Mouse (Mus musculus): ENCODE data around the gene A730015C16Rik. TPM values are rescaled to one million over a fixed set of nuclear protein-coding genes. Genes with fewer than 3 reads are reported as not detected.
A peak's percentile ranks its signal among the peaks of the same experiment; 100 is the strongest.

A730015C16Rik gene
- polyA plus RNA-seq, 1 experiment from 2014 or later = 1.1 TPM

- Histone ChIP-seq H3K4me1 (ENCODE audit: control insufficient read depth, insufficient read depth, low read length) (no peaks in the 10 kb centered on the region), H3K4me3 (ENCODE audit: low read depth, low read length) (no peak overlapping the region), H3K27ac (ENCODE audit: low read depth, low read length) (no peak overlapping the region), H3K9ac (ENCODE audit: low read length) (no peak overlapping the region), H3K27me3 (ENCODE audit: control insufficient read depth, insufficient read depth, low read length) (no peaks in the 10 kb centered on the region), H3K4me2 (ENCODE audit: low read depth) (no peak overlapping the region), H3K36me3 (ENCODE audit: control insufficient read depth, insufficient read depth, low read length) (peaks cover 4% of the 10 kb centered on the region), H3K9me3 (ENCODE audit: control insufficient read depth, low read length) (no peaks in the 10 kb centered on the region)
- ATAC-seq (ENCODE audit: insufficient read depth, low FRiP score, low TSS enrichment) (no peak), DNase-seq (ENCODE audit: low spot score) (no peak)
- 66% methylated on average over 4 of the region's 4 CpGs for WGBS
These were observed 37.3 kb downstream of the A730015C16Rik start for GRCm38 (mm10) chr4:108811142-108811541.

DNA sequence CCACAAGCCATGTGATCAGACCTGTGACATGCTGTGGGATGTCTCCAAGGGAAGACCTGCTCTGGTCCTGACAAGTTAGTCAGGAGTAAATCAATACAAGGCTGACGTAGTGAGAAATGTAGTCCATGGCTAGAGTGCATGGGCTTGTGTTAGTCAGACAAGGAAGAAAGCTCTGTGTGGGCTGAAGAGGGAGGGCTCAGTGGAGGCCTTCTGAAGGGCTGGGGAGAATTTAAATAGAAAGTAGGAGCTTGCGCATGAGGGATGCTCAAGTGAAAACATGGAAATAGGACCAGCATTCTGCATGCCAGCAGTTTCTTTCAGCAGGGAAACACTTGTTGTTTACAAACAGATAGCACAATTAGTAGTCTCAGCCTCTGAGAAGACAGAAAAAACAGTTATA lies 44.9 kb downstream of the A730015C16Rik start:
- no peak overlapping the region for H3K9ac ChIP-seq (ENCODE audit: low read length)
- H3K27ac ChIP-seq (ENCODE audit: low read depth, low read length) = no peak overlapping the region
- H3K4me2 ChIP-seq (ENCODE audit: low read depth) = no peak overlapping the region
- no peaks in the 10 kb centered on the region for H3K9me3 ChIP-seq (ENCODE audit: control insufficient read depth, low read length)
- H3K4me3 ChIP-seq (ENCODE audit: low read depth, low read length) = no peak overlapping the region
- no peaks in the 10 kb centered on the region for H3K36me3 ChIP-seq (ENCODE audit: control insufficient read depth, insufficient read depth, low read length)
- WGBS = 81% methylated on average over 2 of the region's 2 CpGs
- no peaks in the 10 kb centered on the region for H3K27me3 ChIP-seq (ENCODE audit: control insufficient read depth, insufficient read depth, low read length)
- DNase-seq (ENCODE audit: low spot score) (no peak), ATAC-seq (ENCODE audit: insufficient read depth, low FRiP score, low TSS enrichment) (no peak)
- H3K4me1 ChIP-seq (ENCODE audit: control insufficient read depth, insufficient read depth, low read length) = no peaks in the 10 kb centered on the region

DNA sequence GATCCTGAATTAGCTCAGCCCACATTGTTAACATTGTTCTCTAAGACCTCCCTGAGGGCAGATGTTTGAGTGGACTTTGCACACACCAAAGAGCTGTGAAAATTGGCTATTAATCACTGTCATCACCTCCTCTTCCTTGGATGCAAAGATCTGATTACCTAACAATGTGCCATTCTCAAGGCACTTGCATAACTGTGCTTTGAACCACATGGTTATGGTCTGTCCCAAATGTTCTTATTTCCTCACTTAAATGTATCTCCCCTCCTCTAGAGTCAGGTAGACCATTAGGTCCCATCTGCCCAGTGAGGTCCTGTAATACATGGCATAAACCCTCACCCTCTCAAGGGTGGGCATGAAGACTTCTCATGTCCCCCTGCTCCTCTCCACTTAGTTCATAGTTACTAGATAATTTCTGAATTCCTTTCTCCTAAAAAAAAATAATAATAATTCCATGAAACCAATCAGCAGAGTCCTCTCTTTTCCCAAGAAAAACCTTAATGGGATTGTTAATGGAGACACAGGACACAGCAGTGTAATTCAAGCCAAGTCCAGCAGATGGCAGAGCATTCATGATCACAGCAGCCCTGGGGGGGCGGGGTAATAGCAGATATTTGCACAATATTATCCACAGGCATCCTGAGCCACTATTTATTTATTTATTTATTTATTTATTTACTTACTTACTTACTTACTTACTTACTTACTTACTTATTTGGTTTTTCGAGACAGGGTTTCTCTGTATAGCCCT lies 50.2 kb downstream of the A730015C16Rik start:
- Histone ChIP-seq H3K27ac (ENCODE audit: low read depth, low read length) (no peak overlapping the region), H3K4me1 (ENCODE audit: control insufficient read depth, insufficient read depth, low read length) (0 out of 2 replicates have a peak, but pooled peaks cover 2% of the 10 kb centered on the region), H3K27me3 (ENCODE audit: control insufficient read depth, insufficient read depth, low read length) (no peaks in the 10 kb centered on the region), H3K36me3 (ENCODE audit: control insufficient read depth, insufficient read depth, low read length) (no peaks in the 10 kb centered on the region), H3K9ac (ENCODE audit: low read length) (no peak overlapping the region), H3K4me3 (ENCODE audit: low read depth, low read length) (no peak overlapping the region), H3K4me2 (ENCODE audit: low read depth) (no peak overlapping the region), H3K9me3 (ENCODE audit: control insufficient read depth, low read length) (no peaks in the 10 kb centered on the region)
- 48% methylated on average over 2 of the region's 2 CpGs for WGBS
- DNase-seq (ENCODE audit: low spot score) = peak; percentile 67
- peak; percentile 38; the same call in 1 of the 2 replicates for ATAC-seq (ENCODE audit: insufficient read depth, low FRiP score, low TSS enrichment)

Other genes with a start within 250 kb of the A730015C16Rik start
- gene Cc2d1b, start 228.7 kb downstream of the A730015C16Rik start, polyA plus RNA-seq (2014; fragmentation: Nextera tagmentation; extraction: Ambion mirVana) = 17.5 and 18.1 TPM in 2 replicates
- 0.45 and 1.4 TPM in 2 replicates for gene 3110021N24Rik, start 129.0 kb downstream of the A730015C16Rik start, polyA plus RNA-seq (2014; fragmentation: Nextera tagmentation; extraction: Ambion mirVana)
- 3.6 and 3.8 TPM in 2 replicates for gene Zfyve9, start 67.8 kb downstream of the A730015C16Rik start, polyA plus RNA-seq (2014; fragmentation: Nextera tagmentation; extraction: Ambion mirVana)
- gene Btf3l4, start 15.0 kb downstream of the A730015C16Rik start, polyA plus RNA-seq (2014; fragmentation: Nextera tagmentation; extraction: Ambion mirVana) = 235 and 243 TPM in 2 replicates
- 104 and 105 TPM in 2 replicates for gene Txndc12, start 14.0 kb downstream of the A730015C16Rik start, polyA plus RNA-seq (2014; fragmentation: Nextera tagmentation; extraction: Ambion mirVana)
- gene Kti12, start 834 bp downstream of the A730015C16Rik start, polyA plus RNA-seq (2014; fragmentation: Nextera tagmentation; extraction: Ambion mirVana) = 49.4 and 49.7 TPM in 2 replicates
- 25.9 and 27.7 TPM in 2 replicates for gene Rab3b, start 30.4 kb upstream of the A730015C16Rik start, polyA plus RNA-seq (2014; fragmentation: Nextera tagmentation; extraction: Ambion mirVana)
- 61.3 and 63.8 TPM in 2 replicates for gene Nrd1, start 152.0 kb upstream of the A730015C16Rik start, polyA plus RNA-seq (2014; fragmentation: Nextera tagmentation; extraction: Ambion mirVana)